Mouse (Mus musculus) liver, postnatal 0 days (tissue): Measurements from ENCODE around the gene Agbl4.

ENCODE experiments used
- CTCF ChIP-seq: sonication (generic); IDR thresholded peaks from 2 replicates; pipeline ENCODE4 v1.5.1; 2016; ENCODE audit warnings: antibody characterized with exemption, low read depth
- EP300 ChIP-seq: IDR thresholded peaks from 2 replicates; pipeline ENCODE4 v1.6.1; 2016; ENCODE audit warnings: antibody characterized with exemption, low read depth, mild to moderate bottlenecking

DNA sequence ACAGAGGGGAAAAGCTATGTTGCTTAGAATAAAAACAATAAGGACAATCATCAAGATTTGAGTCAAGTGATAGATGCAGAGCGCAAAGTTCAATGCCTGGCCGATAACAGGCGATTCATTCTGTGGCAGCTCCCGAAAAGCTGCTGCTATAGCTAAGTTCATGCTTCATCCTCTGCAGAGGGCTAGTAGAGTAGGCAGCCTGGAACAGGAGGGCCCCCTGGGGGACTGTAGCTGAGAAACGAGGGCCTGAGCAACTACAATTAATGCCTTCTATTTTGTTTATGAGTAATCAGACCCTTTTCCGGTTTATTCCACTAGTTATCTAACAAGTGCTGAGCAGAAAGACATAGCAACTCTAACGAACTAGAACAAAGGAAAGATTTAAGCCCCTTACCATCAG is 909.7 kb downstream of the Agbl4 start:
- no peak for TF ChIP-seq EP300
- TF ChIP-seq CTCF = no peak
